17 mouse cellular contexts compared by ENCODE assay signal in genomic region chr3:41531541-41531940, GRCm38 (mm10). TPM values are rescaled to one million over a fixed set of nuclear protein-coding genes. Genes with fewer than 3 reads are reported as not detected.
A peak's percentile ranks its signal among the peaks of the same experiment; 100 is the strongest.
DNase-seq lines count a peak whose midpoint lies in the region; ATAC-seq lines count a peak whose summit lies in the region.
"Had no signal": no experiment of that assay in that cellular context is flagged by ENCODE, and none has a peak within 500 bp of the region (broad histone marks: within the 10 kb centered on the region; RNA-seq: fewer than 3 reads in every experiment).

No protein-coding gene starts in this region.

- H3K4me2 ChIP-seq in kidney, embryonic 15.5 days, result peak overlapping the region; percentile 21; the same call in 1 of the 2 replicates
- no peak overlapping the region for H3K4me2 ChIP-seq in midbrain, embryonic 11.5 days
- no peak overlapping the region for H3K4me2 ChIP-seq in midbrain, embryonic 15.5 days
- H3K4me2 ChIP-seq in intestine, embryonic 15.5 days (replicated peaks), result peak overlapping the region; percentile 36; the same call in 1 of the 2 replicates
- H3K4me2 ChIP-seq: embryonic facial prominence, embryonic 13.5 days; hindbrain, embryonic 13.5 days; liver, embryonic 11.5 days had no signal

- no peak overlapping the region for H3K27ac ChIP-seq in kidney, embryonic 15.5 days
- no peak overlapping the region for H3K27ac ChIP-seq in midbrain, embryonic 11.5 days (ENCODE audit: low read depth, low read length)
- no peak overlapping the region for H3K27ac ChIP-seq in midbrain, embryonic 15.5 days
- H3K27ac ChIP-seq in intestine, embryonic 15.5 days, result peak overlapping the region; percentile 32; the same call in 1 of the 2 replicates
- H3K27ac ChIP-seq: embryonic facial prominence, embryonic 13.5 days; hindbrain, embryonic 13.5 days had no signal

- no peaks in the 10 kb centered on the region for H3K9me3 ChIP-seq in kidney, embryonic 15.5 days (replicated peaks)
- no peaks in the 10 kb centered on the region for H3K9me3 ChIP-seq in midbrain, embryonic 11.5 days (ENCODE audit: control insufficient read depth, low read length)
- H3K9me3 ChIP-seq in midbrain, embryonic 15.5 days, result no peaks in the 10 kb centered on the region
- no peaks in the 10 kb centered on the region for H3K9me3 ChIP-seq in intestine, embryonic 15.5 days
- H3K9me3 ChIP-seq: embryonic facial prominence, embryonic 13.5 days; hindbrain, embryonic 13.5 days had no signal

- no peak overlapping the region for H3K9ac ChIP-seq in kidney, embryonic 15.5 days
- no peak overlapping the region for H3K9ac ChIP-seq in midbrain, embryonic 11.5 days (ENCODE audit: low read length)
- H3K9ac ChIP-seq in midbrain, embryonic 15.5 days, result no peak overlapping the region
- no peak overlapping the region for H3K9ac ChIP-seq in intestine, embryonic 15.5 days
- H3K9ac ChIP-seq: embryonic facial prominence, embryonic 13.5 days; hindbrain, embryonic 13.5 days had no signal

- DNase-seq in kidney, postnatal 14 days, result no peak
- peak; percentile 45 for DNase-seq in midbrain, embryonic 11.5 days (ENCODE audit: low spot score, missing footprints)
- DNase-seq in T-cell, adult 2 months (ENCODE audit: low spot score), result no peak
- DNase-seq in right cerebral cortex, postnatal 14 days, result no peak
- DNase-seq: adrenal gland, adult 2 months; cerebellum, adult 9-11 months; right cerebral cortex, postnatal 25 days; thymus, postnatal 36 days had no signal

- no peaks in the 10 kb centered on the region for H3K27me3 ChIP-seq in kidney, embryonic 15.5 days
- H3K27me3 ChIP-seq in midbrain, embryonic 11.5 days (ENCODE audit: control insufficient read depth, insufficient read depth, low read length), result no peaks in the 10 kb centered on the region
- H3K27me3 ChIP-seq in midbrain, embryonic 15.5 days (replicated peaks), result no peaks in the 10 kb centered on the region
- no peaks in the 10 kb centered on the region for H3K27me3 ChIP-seq in intestine, embryonic 15.5 days (replicated peaks)
- H3K27me3 ChIP-seq: CH12.LX; embryonic facial prominence, embryonic 13.5 days; hindbrain, embryonic 13.5 days; megakaryocyte, embryonic 14.5 days; Patski had no signal

- 14% methylated on average over 8 of the region's 8 CpGs for WGBS in kidney, embryonic 15.5 days
- WGBS in midbrain, embryonic 11.5 days, result 45% methylated on average over 8 of the region's 8 CpGs
- 49% methylated on average over 8 of the region's 8 CpGs for WGBS in midbrain, embryonic 15.5 days
- 20% methylated on average over 8 of the region's 8 CpGs for whole genome bisulfite sequencing in intestine, embryonic 15.5 days

- H3K36me3 ChIP-seq in kidney, embryonic 15.5 days, result no peaks in the 10 kb centered on the region
- no peaks in the 10 kb centered on the region for H3K36me3 ChIP-seq in midbrain, embryonic 11.5 days (ENCODE audit: control insufficient read depth, insufficient read depth, low read length)
- H3K36me3 ChIP-seq in midbrain, embryonic 15.5 days (replicated peaks), result no peaks in the 10 kb centered on the region
- no peaks in the 10 kb centered on the region for H3K36me3 ChIP-seq in intestine, embryonic 15.5 days
- H3K36me3 ChIP-seq: embryonic facial prominence, embryonic 13.5 days; hindbrain, embryonic 13.5 days had no signal

- ATAC-seq in kidney, embryonic 15.5 days (replicated peaks; ENCODE audit: low FRiP score), result no peak
- no peak for ATAC-seq in midbrain, embryonic 11.5 days (ENCODE audit: low FRiP score)
- no peak for ATAC-seq in midbrain, embryonic 15.5 days (replicated peaks)
- ATAC-seq in intestine, embryonic 15.5 days, result peak; percentile 39
- ATAC-seq: Patski had no signal

- H3K4me3 ChIP-seq in kidney, embryonic 15.5 days (replicated peaks), result no peak overlapping the region
- H3K4me3 ChIP-seq in midbrain, embryonic 11.5 days (ENCODE audit: low read depth, low read length), result no peak overlapping the region
- H3K4me3 ChIP-seq in midbrain, embryonic 15.5 days, result no peak overlapping the region
- no peak overlapping the region for H3K4me3 ChIP-seq in intestine, embryonic 15.5 days (replicated peaks)
- H3K4me3 ChIP-seq: embryonic facial prominence, embryonic 13.5 days; hindbrain, embryonic 13.5 days; megakaryocyte, embryonic 14.5 days had no signal

- peaks cover 16% of the 10 kb centered on the region for H3K4me1 ChIP-seq in kidney, embryonic 15.5 days
- no peaks in the 10 kb centered on the region for H3K4me1 ChIP-seq in midbrain, embryonic 11.5 days (ENCODE audit: control insufficient read depth, insufficient read depth, low read length)
- H3K4me1 ChIP-seq in midbrain, embryonic 15.5 days, result no peaks in the 10 kb centered on the region
- H3K4me1 ChIP-seq in intestine, embryonic 15.5 days (replicated peaks), result peaks cover 10% of the 10 kb centered on the region; the same call in 1 of the 2 replicates
- H3K4me1 ChIP-seq: embryonic facial prominence, embryonic 13.5 days; hindbrain, embryonic 13.5 days; megakaryocyte, embryonic 14.5 days had no signal

RNA-seq across cellular contexts. Expression of gene Jade1, which starts 24.0 kb away (rescaled TPM):
- polyA plus RNA-seq in kidney, embryonic 15.5 days (2015; fragmentation: Nextera tagmentation; extraction: Ambion mirVana), result 22.1 and 22.8 TPM in 2 replicates
- polyA plus RNA-seq in midbrain, embryonic 11.5 days (2014; fragmentation: Nextera tagmentation; extraction: Ambion mirVana), result 17.1 and 20.2 TPM in 2 replicates
- 13.8 and 14.0 TPM in 2 replicates for polyA plus RNA-seq in midbrain, embryonic 15.5 days (2015; fragmentation: Nextera tagmentation; extraction: Ambion mirVana)
- polyA plus RNA-seq in intestine, embryonic 15.5 days (2015; fragmentation: Nextera tagmentation; extraction: Ambion mirVana), result 21.8 and 24.1 TPM in 2 replicates

Comparison
In these comparisons a context has a peak if more than half of its experiments do, and no peak if none do; other contexts are left out.
1. H3K4me2 ChIP-seq: peak in kidney, embryonic 15.5 days (single experiment) and intestine, embryonic 15.5 days (single experiment); none in midbrain, embryonic 11.5 days (single experiment) and midbrain, embryonic 15.5 days (single experiment).